Mouse (Mus musculus) small intestine, adult 2 months (tissue): ENCODE measurements around the gene Usp3.

Experiments used
- CTCF ChIP-seq: fragments of 200-500 bp; IDR thresholded peaks from 2 replicates; pipeline ENCODE4 v1.5.1; 2012; ENCODE audit warnings: low read depth, mild to moderate bottlenecking, control low read depth, inconsistent platforms, low read length, moderate library complexity, mixed read lengths; ENCODE audit not compliant: insufficient replicate concordance, insufficient read length; ENCODE audit errors: extremely low read depth
- POLR2A ChIP-seq: fragments of 200-500 bp; IDR thresholded peaks from 2 replicates; pipeline ENCODE4 v1.6.1; 2012; ENCODE audit warnings: low read depth, mild to moderate bottlenecking, control low read depth, inconsistent platforms, low read length, moderate library complexity

GRCm38 (mm10) chr9:66508890-66509399 is 84.0 kb downstream of the Usp3 start:
- TF ChIP-seq CTCF = no peak
- no peak for TF ChIP-seq POLR2A
